Mouse (Mus musculus) lung, postnatal 4 days (tissue): ENCODE results near the gene Atg9a.
A peak's percentile ranks its signal among the peaks of the same experiment; 100 is the strongest.

ENCODE experiments used
- DNase-seq, 2 experiments: peaks; one replicate each; pipeline ENCODE4 v3.0.0; 2021

Atg9a gene

DNA sequence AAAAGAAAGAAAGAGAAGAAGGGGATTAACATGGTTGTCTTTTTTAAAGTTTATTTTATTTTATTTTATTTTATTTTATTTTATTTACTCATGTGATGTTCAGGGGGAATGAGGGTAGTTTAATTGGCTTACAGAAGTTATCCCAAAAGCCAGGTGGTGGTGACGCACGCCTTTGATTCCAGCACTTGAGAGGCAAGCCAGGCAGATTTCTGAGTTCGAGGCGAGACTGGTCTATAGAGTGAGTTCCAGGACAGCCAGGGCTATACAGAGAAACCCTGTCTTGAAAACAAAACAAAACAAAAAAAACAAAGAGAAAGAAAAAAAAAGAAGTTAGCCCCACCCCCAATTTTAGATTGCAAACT, 31.8 kb downstream of the Atg9a start:
- DNase-seq: no peak

DNA sequence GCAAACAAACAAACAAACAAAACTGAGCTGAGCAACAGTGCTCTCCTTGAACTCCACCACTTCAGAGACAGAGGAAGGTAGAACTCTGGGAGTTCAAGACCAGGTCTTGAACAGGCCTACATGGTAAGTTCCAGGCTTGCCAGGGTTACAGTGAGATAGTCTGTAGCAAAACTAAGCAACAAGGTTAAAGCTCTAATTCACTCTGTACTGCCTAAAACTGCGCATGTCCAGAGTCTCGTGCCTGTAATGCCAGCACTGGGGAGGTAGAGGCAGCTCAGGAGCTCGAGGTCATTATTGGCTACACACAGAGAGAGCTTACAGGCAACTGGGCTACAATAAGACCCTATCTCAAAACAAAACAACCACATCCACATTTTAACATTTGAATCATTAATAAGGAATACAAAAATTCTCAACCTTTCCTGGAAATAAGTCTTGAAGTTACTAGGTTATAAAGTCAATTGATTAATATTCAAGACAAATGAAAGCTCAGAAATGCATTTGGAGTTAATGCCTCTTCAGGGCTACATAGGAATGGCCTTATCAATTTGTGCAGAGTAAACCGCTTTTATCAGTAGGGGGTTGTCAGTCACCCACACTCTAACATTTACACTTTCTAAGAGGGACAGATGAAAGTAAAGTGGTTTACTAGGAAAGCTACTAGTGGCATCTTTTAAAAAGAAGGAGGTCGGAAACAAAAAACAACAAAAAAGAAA, 32.3 kb downstream of the Atg9a start:
- no peak for DNase-seq

DNA sequence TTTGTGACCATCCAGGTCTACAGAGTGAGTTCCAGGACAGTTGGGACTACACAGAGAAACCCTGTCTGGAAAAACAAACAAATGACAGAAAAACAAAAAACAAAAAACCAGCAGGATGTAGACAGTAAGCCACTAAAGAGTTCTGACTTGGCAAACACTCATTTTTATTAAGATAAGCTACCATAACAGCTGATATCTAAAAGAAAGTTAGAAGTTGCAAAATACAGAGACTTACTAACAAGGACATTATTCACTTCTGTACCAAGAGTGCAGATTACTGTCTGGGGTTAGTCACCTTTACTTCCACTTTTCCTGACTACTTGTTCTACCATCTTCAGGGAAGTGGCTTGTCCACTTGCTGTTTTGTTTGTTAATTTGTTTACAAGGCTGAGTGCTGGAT, 33.0 kb downstream of the Atg9a start:
- DNase-seq: no peak

DNA sequence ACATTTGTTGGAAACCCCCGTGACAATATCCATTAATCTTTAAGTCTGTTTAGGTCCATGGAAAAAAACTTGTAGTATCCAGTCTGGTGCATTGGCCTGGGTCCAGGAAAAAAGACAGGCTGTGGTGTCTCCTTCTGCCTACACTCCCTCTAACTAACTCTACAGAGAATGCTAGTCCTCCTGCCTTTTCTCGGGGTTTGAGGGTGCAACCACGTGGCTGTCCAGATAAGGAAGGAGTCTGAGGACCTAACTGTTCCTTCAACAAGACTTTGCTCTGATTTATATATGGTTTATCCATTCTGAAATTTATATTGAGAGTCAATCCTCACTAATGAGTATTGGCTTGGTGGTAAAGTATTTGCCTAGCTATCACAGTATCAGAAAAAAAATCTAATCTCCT, 36.2 kb downstream of the Atg9a start:
- DNase-seq: no peak

DNA sequence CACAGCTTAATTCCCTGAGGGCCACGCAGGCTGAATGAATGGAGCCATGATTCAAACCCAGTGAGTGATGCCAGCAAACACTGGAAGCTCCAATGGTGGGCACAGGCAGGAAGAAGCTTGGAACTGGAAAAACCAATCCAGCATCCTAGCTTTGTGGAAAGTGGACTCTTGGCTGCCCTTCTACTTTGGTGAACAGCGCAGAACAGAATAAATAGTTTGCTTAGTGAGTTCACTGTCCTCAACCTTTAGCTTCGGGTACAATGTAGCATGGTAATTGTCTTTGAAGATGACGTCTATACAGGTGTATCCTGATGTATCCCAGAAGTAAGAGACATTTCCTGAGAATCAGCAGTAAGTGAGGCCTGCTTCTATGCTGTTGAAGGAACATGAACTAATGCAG, 43.3 kb downstream of the Atg9a start:
- no peak for DNase-seq

DNA sequence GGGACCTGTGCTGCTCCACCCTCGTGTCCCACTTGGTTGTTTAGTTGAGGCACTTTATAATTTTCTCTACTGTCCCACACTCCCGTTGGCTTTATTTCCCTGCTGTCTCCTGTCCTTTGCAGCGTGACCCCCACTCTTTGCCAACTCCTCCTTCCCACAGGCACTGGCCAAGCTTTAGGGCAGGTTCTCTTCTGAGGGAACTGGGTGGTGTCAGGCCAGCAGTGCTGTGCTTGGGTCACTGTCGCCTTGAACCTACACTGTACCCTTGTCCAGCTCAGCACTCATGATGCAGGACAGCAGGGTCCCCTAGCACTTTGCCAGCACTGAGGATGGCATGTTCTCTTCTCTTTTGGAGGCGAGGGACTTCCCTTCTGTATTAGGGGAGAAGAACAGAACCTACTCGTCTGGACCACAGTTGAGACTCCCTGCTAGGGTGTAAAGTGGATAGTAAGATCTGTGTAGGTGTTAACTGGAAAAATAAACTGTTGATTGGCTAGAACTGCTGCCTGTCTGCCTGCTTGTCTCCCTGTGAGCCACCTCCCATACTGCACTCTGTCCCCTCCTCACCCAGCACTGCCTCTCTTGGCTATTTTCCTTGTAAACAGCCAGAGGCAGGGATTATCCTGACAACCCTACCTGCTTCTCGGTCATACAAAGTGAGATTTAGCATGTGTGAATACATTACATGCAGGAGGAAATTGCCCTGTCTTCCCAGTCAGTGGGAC, 44.4 kb downstream of the Atg9a start:
- DNase-seq: no peak

DNA sequence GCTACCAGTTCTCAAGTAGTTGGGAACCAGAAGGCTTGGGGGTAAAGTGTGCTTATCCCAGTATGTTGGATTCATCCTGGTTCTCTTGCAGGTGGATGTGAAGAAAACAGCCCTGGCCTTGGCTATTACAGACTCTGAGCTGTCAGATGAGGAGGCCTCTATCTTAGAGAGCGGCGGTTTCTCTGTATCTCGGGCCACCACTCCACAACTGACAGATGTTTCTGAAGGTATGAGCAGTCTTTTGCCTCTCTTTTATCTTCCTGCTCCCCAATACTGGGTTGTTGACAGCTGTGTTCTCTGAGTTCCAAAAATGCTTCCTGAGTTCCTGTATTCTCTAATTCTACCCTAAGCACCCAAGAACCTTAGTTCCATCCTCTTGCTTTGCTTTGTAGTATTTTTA, 46.4 kb downstream of the Atg9a start:
- DNase-seq: no peak

DNA sequence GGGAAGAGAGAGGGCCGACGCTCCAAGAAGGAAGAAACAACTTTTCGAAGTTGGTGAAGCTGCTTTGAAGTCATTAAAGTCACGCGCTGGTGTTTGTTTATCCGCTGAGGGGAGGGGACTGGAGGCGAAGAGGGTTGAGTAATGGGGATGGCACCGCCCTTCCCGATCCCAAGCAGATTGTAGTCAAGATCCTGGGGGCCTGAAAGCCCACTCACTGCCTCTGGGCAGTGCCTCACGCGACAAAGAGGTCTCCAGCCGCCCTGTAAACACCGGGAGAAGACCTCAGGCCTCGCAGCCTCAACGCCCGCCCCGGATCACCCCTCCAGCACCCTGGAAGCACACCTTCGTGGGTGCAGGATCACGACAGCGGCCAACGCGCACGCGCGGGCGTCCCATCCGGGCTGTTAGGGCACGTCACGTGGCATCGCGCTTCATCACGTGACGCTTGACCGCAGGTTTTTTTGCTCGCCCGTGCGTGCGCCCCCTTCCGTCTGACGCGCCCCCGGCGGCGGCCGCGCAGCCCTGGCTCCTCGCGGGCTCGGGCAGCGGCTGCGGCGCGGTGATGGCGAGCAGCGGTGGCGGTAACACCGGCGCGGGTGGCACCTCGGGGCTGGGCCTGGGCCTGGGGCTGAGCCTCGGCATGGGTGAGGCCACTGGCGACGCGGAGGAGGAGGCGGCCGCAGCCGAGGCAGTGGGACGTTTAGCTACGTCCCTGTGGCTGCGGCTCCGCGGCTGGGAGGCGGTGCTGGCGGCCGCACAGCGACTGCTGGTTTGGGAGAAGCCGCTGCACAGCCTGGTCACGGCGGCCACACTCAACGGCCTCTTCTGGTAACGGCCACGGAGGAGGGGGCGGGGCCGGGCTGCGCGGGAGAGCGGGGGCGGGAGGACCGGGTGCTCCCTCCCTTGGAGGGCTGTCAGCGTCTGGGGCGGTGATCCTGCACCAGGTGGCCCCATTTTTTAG, 49.4 kb downstream of the Atg9a start, which contains the start of the genes Cnppd1 and Retreg2:
TSS of gene Cnppd1 (minus strand) at position 411 of the 961 bp plus-strand sequence.
TSS of gene Retreg2 (plus strand) at position 478 of the 961 bp plus-strand sequence.
- DNase-seq: peak; percentile 96 to 97

DNA sequence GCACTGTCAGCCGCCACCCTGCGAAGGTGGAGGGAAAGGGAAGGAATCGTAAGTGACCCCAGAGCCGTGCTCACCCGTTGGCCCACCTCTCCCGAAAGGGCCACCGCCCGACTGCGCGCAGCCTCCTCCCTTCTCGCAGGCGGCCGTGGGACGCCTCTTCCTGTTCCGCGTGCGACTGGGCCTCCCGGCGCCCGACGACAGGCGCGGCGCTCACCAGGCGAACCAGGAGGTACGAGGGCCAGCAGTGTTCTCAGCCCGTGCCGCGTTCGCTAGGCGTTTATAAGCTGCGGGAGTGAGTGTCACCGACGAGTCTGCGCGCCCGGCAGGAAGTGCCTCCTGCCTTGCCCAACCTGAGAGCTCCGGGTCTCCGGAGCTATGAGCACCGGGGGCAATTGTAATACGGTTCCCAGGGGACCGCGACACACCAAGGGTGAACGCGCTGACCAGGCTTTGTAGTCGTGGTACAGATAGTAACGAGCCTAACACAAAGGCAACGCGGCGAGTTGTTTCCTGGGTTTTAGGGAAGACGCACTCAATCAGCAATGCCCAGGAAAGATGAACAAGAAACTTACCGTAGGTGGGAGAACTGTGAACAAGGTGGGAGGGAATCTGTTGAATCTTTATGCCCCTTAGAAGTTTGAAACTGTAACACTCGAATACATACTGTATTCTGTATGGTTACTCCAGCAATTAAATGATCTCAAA, 50.4 kb downstream of the Atg9a start:
- DNase-seq: peak; percentile 81 to 85

DNA sequence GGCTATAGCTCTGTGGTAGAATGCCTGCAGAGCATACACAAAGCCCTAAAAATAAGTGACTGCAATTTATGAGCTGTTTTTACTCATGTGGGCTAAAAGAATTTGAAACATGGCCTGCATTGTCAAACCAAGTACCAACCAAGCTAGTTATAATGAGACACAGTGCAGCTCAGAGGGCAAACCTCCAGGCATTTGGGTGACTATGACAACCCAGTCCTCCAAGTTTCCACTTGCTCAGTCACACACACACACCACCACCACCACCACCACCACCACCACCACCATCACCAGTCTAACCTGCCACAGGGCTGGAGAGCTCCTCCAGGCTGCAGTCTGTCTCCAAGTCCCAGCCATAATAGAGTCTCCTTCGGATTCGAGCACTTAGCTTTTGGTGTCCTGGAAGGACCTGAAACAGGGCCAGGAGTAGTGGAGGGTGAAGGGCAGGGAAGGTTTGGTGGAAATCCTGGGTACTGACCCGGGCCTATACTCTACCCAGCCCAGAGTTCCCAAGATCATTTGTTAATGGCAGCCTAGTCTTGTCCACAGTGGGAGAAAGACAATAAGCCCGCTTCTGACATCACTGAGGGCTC, 51.3 kb downstream of the Atg9a start:
- peak in 1 of 2 experiments; percentile 13 for DNase-seq

DNA sequence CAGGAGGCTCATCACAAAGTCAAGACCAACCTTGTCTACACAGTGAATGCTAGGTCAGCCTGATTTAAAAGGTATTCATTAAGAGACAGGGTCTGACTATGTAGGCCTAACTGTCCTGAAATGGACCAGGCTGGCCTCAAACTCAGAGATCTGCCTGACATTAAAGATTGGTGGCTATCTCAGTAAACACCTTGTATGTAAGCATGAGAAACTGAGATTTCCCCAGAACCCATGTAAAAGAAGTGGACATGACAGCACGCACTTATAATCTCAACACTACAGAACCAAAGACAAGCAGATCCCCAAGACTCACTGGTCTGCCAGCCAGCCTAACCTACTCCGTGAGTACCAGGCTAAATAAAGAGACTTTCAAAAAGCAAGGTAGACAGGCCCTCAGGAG, 53.5 kb downstream of the Atg9a start:
- DNase-seq: no peak

DNA sequence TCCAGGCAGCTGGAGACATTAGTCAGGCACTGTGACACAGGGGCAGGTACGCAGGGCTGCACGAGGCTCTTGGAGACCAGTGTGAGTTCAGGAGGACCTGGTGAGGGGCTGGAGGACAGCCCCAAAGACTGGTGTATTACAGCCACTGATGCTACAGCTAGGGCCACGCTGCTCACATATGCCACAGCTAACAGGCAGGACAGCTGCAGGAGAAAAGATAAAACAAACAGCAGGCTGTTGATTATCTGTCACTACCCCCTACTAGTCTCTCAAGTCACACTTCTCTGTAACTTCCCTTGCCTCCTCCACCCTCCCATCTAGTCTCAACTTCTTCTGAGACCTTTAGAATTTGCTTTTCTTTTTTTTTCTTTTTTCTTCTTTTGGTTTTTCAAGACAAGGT, 55.3 kb downstream of the Atg9a start:
- no peak for DNase-seq

DNA sequence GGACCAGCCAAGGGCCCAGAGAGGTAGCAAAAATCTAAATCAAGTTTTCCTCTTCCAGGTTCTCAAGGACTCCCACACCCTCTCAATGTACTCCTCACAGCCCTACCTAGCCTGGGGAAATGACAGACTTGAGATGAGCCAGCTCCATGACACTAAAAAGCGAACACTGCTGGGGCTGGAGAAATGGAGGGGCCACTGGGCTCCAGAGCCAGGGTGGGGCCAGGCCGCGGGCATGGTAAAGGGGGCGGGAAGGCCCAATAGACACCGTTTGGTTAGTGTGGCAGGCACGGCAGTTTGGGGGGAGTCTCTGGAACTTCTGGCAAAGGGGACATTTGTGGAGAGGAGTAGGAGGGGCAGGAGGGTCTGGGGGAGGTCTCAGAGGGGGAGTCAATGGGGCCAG, 55.7 kb downstream of the Atg9a start:
- no peak for DNase-seq

DNA sequence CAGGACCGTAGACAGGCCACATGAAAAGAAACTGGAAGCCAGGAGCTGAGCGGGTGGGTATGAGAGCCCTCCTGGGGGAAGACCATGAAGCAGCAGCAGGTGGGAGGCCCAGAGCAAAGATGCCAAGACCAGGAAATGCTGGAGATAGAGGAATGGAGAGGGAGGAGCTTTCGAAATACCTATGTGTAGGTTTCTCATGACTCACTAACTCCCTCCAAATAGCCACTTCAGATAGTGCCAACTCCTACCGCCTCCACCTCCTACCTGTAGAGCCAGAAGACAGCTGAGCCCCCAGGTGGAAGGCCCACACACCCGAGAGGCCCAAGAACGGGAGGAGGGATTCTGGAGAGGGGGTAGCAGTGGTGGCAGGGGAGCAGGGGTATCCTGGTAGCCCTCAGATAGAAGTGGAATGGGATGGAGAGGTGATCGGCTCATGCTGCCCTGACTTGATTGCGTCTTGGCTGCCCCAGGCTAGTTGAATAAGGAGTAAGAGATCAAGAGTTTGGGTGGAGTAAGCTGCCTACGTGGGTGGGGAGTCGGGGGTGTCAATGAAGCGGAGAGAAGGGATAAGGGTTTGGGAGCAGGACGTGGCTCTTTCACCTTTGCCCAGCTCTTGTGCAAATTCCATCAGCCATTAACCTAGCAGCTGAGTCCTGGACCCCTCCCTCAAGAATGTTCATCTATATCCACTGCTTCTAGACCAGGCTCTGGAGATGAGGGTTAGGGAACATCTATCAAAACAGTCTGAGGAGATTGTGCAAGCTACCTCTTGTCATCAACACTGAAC, 58.4 kb downstream of the Atg9a start, which contains the start of gene Slc23a3:
TSS of gene Slc23a3 (minus strand) at position 470 of the 787 bp plus-strand sequence.
- DNase-seq: no peak
